Mouse (Mus musculus) forelimb bud, embryonic 11.5 days (tissue): ENCODE measurements at regions not wholly inside any gene's neighbourhood (a gene's known extent, or its start where the extent isn't known, plus 50 kb on each side); places are given as distances from the start of the nearest gene placed in this dataset.

Source experiments
- DNase-seq: peaks from one replicate; pipeline ENCODE4 v3.0.0-alpha.2; 2012; ENCODE audit warnings: low read depth, low spot score

DNA sequence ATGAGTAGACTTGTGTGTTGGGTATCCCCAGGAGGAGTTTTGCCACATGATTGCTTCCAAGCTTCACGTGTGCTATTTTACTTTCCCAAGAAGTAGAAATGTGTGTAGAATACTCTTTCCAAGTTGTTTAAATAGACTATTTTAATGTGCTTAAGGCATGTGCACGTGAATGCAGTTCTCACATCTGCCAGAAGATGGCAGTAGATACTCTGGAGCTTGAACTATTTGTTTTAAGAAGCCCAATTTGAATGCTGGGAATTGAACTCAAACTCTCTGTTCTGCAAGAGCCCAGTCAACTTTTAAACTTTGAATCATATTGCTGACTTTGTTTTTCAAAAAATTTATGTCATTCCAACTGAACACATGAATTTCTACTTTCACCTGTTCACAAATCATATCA lies 431.3 kb upstream of the Reg3g start:
- peak; percentile 71 for DNase-seq

DNA sequence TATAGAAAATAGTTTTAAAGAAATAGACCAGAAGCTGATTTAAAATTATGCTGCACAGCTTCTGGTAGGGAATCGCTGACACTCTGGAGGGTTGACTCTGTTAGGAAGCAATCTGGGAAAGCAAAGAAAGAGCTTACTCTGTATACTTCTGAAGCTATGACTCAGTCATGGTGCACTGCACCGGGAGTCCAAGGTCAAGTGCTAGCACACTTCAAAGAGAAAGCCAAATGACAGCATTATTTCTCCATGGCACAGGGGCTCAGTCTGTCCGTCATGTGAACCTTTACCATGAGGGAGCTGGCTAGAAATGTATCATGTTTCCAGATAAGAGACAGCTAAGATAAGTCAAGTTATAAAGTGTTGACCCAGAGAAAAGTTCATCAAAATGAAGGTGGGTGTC lies 424.1 kb upstream of the Reg3g start:
- DNase-seq = no peak

DNA sequence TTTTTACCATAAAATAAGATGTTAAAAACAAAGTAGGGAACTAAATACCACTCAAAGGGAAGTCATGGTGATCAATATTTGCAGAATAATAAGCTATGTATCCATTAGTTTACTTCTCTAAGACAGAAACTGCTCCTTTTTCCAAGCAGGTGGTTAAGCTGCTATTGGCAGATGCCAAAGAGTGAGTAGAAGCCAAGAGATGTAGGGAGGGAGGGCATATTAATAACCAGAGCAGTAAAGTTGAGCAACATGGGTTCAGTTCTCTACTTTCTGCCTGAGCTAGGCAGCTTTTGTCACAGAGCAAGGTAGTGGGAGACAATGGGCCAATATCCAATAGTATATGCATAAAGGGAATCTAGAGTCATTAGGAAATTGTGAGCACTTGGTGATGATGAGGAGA lies 394.4 kb upstream of the Reg3g start:
- no peak for DNase-seq

DNA sequence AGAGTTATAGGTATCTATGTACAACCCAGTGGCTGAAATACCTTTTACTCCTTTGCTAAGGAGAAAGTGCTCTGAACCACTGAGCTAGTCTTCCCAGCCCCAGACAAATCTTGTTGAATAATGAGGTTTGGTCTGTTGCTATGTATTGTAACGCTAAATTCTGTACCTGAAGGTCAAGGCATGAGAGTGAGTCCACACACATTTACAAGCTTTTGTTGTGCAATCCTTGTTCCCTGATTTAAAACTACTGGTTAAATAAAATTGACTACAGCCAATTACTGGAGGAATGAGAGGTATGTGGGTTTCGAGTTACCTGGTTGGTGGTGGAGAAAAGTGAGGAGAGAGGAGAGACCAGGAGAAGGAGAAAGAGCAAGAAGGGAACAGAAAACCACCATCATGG lies 372.6 kb upstream of the Reg3g start:
- DNase-seq = no peak

DNA sequence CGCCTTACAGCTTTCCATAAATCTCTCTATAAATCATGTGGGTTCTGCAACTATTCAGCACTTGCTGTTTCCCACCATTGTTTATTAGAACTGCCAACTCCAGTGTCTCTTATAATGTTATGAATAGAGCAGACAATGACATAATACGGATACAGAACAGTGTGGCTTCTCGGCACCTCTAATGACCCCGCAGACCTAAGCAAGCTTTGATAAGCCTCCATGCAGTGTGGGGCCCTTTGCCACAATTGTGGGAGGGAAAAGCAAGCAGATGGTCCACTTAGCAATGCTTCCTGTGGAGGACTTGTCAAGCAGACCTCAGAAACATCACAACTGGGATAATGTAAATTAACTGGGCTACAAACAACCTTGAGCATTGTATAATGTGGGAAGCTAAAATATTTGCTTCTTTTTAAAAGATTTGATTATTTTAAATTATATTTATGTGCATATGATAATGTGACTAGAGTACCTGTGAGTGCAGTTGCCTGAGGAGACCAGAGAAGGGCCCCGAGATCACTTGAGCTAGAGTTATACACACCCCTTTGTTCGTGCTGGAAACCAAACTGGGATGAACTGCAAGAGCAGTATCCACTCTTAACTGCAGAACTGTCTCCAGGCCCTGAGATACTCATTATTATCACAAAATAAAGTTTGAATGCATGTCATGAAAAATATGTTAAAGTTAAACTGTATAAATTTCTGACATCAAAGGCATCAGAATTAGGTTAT lies 357.4 kb upstream of the Reg3g start:
- no peak for DNase-seq

DNA sequence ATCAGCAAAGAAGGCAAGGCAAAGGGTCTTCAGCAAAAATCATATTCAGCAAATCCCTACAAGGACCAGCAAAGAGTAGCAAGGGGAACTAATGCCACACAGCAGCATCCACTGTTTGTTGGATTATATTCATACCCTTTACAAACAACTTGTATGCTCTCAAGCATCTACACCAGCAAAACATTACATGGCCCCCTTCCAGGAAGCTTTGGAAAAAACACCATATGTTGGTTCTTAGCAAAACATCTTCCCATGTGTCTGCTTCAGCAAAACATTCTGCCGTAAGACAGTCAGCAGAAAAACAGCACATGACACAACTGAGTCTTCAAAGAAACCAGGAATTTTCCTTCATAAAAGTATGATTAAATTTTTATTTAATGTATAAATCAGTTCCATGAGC lies 352.6 kb upstream of the Reg3g start:
- DNase-seq = no peak

DNA sequence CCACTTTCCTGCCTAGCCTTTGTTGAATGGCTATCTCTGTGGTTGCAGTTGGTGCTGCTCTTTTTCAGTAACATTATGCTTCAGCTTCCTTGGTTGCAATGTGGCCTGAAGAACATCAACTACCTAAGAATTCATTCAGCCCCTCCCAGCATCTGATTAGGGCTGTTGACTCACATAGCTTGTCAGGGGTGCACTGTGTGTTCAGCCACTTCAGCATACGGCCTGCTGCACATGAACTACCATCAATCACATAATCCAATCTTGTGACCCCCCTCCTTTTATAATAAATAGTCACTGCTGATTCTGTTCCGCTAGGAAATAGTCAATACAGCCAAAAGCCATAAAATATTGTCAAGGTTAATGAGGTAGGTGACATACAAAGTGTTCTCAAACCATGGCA lies 328.3 kb upstream of the Reg3g start:
- no peak for DNase-seq

DNA sequence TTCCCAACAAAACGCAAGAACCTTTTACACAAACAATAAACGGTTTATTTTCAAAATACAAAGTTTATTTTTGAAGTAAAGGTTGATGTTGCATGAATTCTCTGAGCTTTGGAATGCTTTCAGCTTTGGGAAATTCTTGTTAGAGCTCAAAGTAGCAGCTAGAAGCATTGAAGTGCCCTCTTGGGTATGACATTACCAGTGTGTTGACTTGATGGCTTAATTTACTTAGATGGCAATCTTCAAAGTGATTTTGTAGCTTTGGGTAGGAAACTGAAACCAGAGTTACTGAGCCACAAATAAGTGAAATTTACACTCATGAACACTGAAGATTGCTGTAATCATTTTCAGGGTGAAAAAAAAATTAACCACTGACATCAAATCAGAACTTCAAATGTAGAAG lies 320.3 kb upstream of the Reg3g start:
- no peak for DNase-seq

DNA sequence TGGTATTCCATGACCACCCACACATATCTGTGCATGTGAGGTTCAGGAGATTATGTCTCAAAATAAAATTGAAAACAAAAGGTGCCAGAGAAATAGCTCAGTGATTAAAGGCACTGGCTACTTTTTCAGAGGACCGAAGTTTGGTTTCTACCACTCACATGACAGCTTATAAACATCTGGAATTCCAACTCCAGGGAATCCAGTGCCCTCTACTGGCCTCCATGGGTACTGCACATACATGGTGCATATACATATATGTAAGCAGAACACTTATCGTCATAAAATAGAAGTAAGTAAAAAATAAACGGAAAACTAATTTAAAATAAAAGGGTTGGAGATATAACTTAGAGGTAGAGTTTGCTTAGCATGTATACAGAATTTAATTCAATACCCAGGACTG lies 288.9 kb upstream of the Reg3g start:
- DNase-seq = no peak
